7 mouse cellular contexts compared by ENCODE assay signal in the genomic region with DNA sequence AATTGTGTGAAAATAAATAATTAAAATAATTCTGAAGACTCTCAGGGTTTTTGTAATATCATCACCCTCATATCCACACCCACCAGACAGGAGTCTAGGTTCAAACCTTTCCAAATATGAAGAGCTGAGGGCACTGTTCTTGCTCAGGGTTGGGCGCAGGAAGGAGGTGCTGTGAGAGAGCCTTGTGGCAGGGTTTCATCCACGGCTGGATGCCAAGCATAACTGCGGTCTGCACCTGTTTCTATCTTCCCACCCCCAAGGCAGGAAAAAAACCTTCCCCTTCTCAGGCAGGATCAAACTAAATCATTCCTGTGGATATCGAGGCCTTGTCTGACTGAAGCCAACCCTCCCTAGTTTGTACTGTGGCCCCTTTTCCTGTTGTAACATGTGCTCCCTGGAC.
"Had no signal": no experiment of that assay in that cellular context is flagged by ENCODE, and none has a peak within 500 bp of the region (broad histone marks: within the 10 kb centered on the region; RNA-seq: fewer than 3 reads in every experiment).

No protein-coding gene starts in this region.

- ATAC-seq: liver, embryonic 12.5 days; midbrain, embryonic 13.5 days had no signal

- DNase-seq: kidney, postnatal 36 days; layer of hippocampus, adult 9-11 months; right cerebral cortex, postnatal 14 days; thymus, adult 2 months; thymus, postnatal 25 days had no signal
